ENCODE assay signal across 21 mouse cellular contexts in genomic region chr9:17675519-17675918, GRCm38 (mm10).
"Had no signal": no experiment of that assay in that cellular context is flagged by ENCODE, and none has a peak within 500 bp of the region (broad histone marks: within the 10 kb centered on the region; RNA-seq: fewer than 3 reads in every experiment).

No protein-coding gene starts in this region.

- H3K4me2 ChIP-seq: limb, embryonic 13.5 days; liver, embryonic 13.5 days; lung, embryonic 14.5 days; midbrain, embryonic 12.5 days; midbrain, embryonic 15.5 days; neural tube, embryonic 12.5 days; neural tube, embryonic 15.5 days had no signal

- H3K36me3 ChIP-seq: limb, embryonic 10.5 days; limb, embryonic 13.5 days; liver, embryonic 13.5 days; midbrain, embryonic 12.5 days; midbrain, embryonic 15.5 days; neural tube, embryonic 12.5 days; neural tube, embryonic 15.5 days had no signal

- H3K9ac ChIP-seq: limb, embryonic 13.5 days; liver, embryonic 13.5 days; lung, embryonic 14.5 days; midbrain, embryonic 12.5 days; midbrain, embryonic 15.5 days; neural tube, embryonic 12.5 days; neural tube, embryonic 15.5 days had no signal

- H3K27ac ChIP-seq: layer of hippocampus, adult 2 months; limb, embryonic 10.5 days; limb, embryonic 13.5 days; liver, embryonic 13.5 days; macrophage; midbrain, embryonic 12.5 days; midbrain, embryonic 15.5 days; neural tube, embryonic 12.5 days; neural tube, embryonic 15.5 days had no signal

- ATAC-seq: inflammation-experienced regulatory T-cells, adult 6 months; lung, postnatal 0 days; midbrain, embryonic 15.5 days had no signal

- DNase-seq: kidney, adult 8-10 months; kidney, postnatal 14 days; kidney, postnatal 4 days; liver; liver, embryonic 13.5 days; lung, embryonic 14.5 days; right cerebral cortex, adult 18-20 months; right cerebral cortex, postnatal 14 days; thymus, adult 2 months; thymus, postnatal 14 days; thymus, postnatal 4 days had no signal

- H3K9me3 ChIP-seq: limb, embryonic 10.5 days; limb, embryonic 13.5 days; liver, embryonic 13.5 days; midbrain, embryonic 12.5 days; midbrain, embryonic 15.5 days; neural tube, embryonic 12.5 days; neural tube, embryonic 15.5 days had no signal

- H3K4me3 ChIP-seq: layer of hippocampus, adult 2 months; limb, embryonic 10.5 days; limb, embryonic 13.5 days; liver, embryonic 13.5 days; midbrain, embryonic 12.5 days; midbrain, embryonic 15.5 days; neural tube, embryonic 12.5 days; neural tube, embryonic 15.5 days had no signal

- H3K4me1 ChIP-seq: limb, embryonic 10.5 days; limb, embryonic 13.5 days; liver, embryonic 13.5 days; midbrain, embryonic 12.5 days; midbrain, embryonic 15.5 days; neural tube, embryonic 12.5 days; neural tube, embryonic 15.5 days had no signal

- H3K27me3 ChIP-seq: limb, embryonic 13.5 days; liver, embryonic 13.5 days; midbrain, embryonic 12.5 days; midbrain, embryonic 15.5 days; neural tube, embryonic 12.5 days; neural tube, embryonic 15.5 days had no signal
